Mouse (Mus musculus) adrenal gland, postnatal 36 days (tissue): Measurements from ENCODE around the gene Scnm1. TPM values are rescaled to one million over a fixed set of nuclear protein-coding genes. Genes with fewer than 3 reads are reported as not detected.
A peak's percentile ranks its signal among the peaks of the same experiment; 100 is the strongest.
"Not testable (repeated sequence)": the region's sequence is repeated elsewhere in the genome, so short reads cannot be mapped to it uniquely, and the experiment has no call there.

Experiments used
- DNase-seq, 2 experiments: peaks; one replicate each; pipeline ENCODE4 v3.0.0; 2021; ENCODE audit warnings: mixed read lengths in 1 of 2
- total RNA-seq, 2 experiments: library from RNA; stranded (reverse); gene quantifications; 2 replicates each; pipeline ENCODE4 v1.2.3; 2021

Scnm1 gene
- total RNA-seq, 2 experiments from 2014 or later: 33.8 to 35.4 TPM

GRCm38 (mm10) chr3:95147924-95148323 is 14.1 kb upstream of the Scnm1 start:
- DNase-seq: no peak

GRCm38 (mm10) chr3:95142617-95143011 is 8.8 kb upstream of the Scnm1 start:
- peak; percentile 86 to 90 for DNase-seq

- peak in 1 of 2 experiments; percentile 38 for DNase-seq
These were observed 8.3 kb upstream of the Scnm1 start, which contains the start of gene Tnfaip8l2 for GRCm38 (mm10) chr3:95141952-95142616. TSS of gene Tnfaip8l2 (minus strand) at chr3:95142360.

- no peak for DNase-seq
These were observed 7.7 kb upstream of the Scnm1 start for GRCm38 (mm10) chr3:95141474-95141873.

GRCm38 (mm10) chr3:95140795-95141194 is 7.0 kb upstream of the Scnm1 start:
- no peak for DNase-seq

- DNase-seq: no peak
These were observed 6.4 kb upstream of the Scnm1 start for GRCm38 (mm10) chr3:95140289-95140595.

- DNase-seq: peak in 1 of 2 experiments; percentile 33
These were observed 5.9 kb upstream of the Scnm1 start for GRCm38 (mm10) chr3:95139586-95140288.

- no peak for DNase-seq
These were observed 2.5 kb upstream of the Scnm1 start for GRCm38 (mm10) chr3:95136336-95136735.

GRCm38 (mm10) chr3:95135433-95136052 is 1.7 kb upstream of the Scnm1 start:
- no peak for DNase-seq

- peak; percentile 60 to 81 for DNase-seq
These were observed 1.2 kb upstream of the Scnm1 start for GRCm38 (mm10) chr3:95135023-95135422.

GRCm38 (mm10) chr3:95134133-95134532 is 322 bp upstream of the Scnm1 start:
- DNase-seq: not testable (repeated sequence)

- DNase-seq: no peak
These were observed 635 bp downstream of the Scnm1 start for GRCm38 (mm10) chr3:95133176-95133575.

- DNase-seq: not testable (repeated sequence)
These were observed 1.4 kb downstream of the Scnm1 start for GRCm38 (mm10) chr3:95132389-95132788.

GRCm38 (mm10) chr3:95130081-95130480 is 3.7 kb downstream of the Scnm1 start:
- DNase-seq: no peak

GRCm38 (mm10) chr3:95129226-95129651 is 4.6 kb downstream of the Scnm1 start:
- DNase-seq: no peak

- DNase-seq: peak; percentile 59 to 65
These were observed 8.8 kb downstream of the Scnm1 start for GRCm38 (mm10) chr3:95124972-95125371.

GRCm38 (mm10) chr3:95124246-95124645 is 9.6 kb downstream of the Scnm1 start, which contains the start of gene Tmod4:
TSS of gene Tmod4 (plus strand) at chr3:95124476.
- no peak for DNase-seq

- no peak for DNase-seq
These were observed 12.2 kb downstream of the Scnm1 start for GRCm38 (mm10) chr3:95121580-95121979.

- no peak for DNase-seq
These were observed 16.1 kb downstream of the Scnm1 start for GRCm38 (mm10) chr3:95117751-95118150.

GRCm38 (mm10) chr3:95112760-95113159 is 21.1 kb downstream of the Scnm1 start:
- no peak for DNase-seq

GRCm38 (mm10) chr3:95110911-95111726 is 22.7 kb downstream of the Scnm1 start, which contains the start of gene Vps72:
TSS of gene Vps72 (plus strand) at chr3:95111022.
- DNase-seq: peak; percentile 93

- DNase-seq: no peak
These were observed 25.9 kb downstream of the Scnm1 start for GRCm38 (mm10) chr3:95107898-95108297.
